Mouse (Mus musculus) CD8-positive naive resting alpha-beta T cell, adult 2 months (primary cell): ENCODE data around the gene 9930104L06Rik.

Experiments used
- DNase-seq, 2 experiments: peaks; one replicate each; pipeline ENCODE4 v3.0.0; 2022; ENCODE audit warnings: low read depth in 2 of 2, low spot score in 2 of 2

The 9930104L06Rik gene

DNA sequence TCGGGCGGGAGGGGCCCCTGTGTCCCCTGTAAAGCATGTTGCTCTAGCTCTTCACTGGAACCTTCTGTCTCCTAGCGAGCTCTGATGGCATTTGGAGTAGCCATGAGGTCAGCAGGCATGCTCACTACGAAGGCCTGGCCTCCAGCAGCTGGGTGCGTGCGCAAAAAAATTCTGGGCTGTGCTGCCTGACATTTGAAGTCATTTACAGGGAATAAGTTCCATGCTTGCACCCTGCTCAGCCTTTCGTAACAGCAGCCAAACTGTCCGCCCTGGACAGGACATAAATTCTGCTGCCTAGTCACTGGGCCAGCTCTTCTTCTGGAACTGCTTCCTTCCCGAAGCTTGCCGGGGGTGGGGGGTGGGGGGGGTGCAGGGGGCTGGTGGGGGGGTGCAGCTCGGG lies 22.2 kb downstream of the 9930104L06Rik start:
- no peak for DNase-seq

DNA sequence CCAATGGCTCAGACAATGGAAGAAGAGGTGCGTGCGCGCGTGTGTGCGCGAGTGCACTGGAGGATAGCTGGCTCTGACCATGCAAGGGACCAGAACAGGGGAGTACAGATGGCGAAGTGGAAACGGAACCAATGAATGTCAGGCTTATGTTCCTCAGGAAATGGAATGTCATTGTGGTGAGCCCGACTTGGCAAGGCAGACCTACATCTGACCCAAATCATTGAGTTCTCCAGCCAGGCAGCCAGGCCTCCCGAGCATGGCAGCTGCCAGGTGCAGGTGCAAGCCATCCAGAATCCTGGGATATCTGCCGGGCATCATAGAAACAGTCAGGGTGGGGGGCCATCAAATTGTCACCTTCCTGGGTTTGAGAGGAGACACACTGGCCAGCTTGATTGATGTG lies 24.1 kb downstream of the 9930104L06Rik start:
- no peak for DNase-seq

- no peak for DNase-seq
Measured at GRCm38 (mm10) chr4:124962576-124962975, 25.7 kb downstream of the 9930104L06Rik start.

DNA sequence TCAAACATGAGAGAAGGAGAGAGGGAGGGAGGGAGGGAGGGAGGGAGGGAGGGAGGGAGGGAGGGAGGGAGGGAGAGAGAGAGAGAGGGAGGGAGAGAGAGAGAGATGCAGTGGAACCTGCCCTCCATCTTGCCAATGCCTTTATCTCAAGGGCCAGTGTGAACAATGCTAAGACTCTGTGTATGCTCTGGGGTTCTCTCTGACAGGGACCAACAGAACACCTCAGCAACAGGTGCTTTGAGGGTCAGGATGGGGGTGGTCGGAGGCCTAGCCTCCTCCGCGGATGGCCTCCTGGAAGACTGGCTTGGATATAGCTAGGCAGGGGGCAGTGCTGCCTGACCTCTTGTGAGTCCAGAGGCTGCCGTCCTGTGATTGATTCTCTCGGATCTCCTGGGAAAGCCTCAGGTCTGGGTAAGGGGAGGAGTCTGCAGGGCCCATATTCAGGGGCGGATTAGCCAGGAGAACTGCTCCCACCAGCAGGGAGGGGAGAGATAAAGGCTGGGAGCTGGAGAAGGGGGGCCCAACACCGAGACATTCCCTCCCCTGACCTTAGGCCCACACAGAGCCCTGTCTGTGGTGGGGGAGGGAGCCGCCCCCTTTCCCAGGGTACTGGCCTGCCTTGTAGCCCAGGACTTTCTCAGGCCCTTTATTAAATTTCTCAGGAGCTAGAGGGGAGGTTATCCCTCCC lies 28.2 kb downstream of the 9930104L06Rik start:
- no peak for DNase-seq

GRCm38 (mm10) chr4:124968711-124969110 lies 31.9 kb downstream of the 9930104L06Rik start:
- DNase-seq = no peak

DNA sequence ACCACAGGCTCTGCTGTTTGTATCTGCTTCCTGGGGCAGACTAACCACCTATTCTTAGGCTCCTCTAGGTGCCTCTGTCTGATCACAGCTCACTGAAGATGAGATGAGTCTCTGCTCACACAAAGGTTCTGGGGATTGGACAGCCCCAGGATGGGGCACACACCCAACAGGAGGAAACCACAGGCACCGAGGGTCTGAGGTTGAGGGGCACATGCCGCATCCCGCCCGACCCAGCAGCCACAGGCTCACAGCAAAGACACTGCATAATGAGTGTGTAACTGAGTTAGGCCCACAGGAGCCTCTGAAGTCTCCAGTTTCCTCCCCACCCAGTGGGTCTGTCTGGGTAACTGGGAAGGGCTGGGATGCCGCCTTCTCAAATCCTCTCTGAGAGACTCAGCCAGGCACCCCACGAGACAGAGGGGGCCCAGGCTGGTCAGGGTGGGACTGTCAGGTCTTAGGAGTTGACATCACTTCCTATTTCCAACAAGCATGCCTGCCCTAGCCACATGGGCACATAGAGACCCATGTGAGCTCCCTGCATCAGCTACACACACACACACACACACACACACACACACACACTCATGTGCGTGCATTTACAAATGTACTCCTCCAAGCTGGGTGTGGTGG lies 32.5 kb downstream of the 9930104L06Rik start:
- DNase-seq = no peak

- DNase-seq = no peak
Measured at GRCm38 (mm10) chr4:124970194-124970593, 33.3 kb downstream of the 9930104L06Rik start.

DNA sequence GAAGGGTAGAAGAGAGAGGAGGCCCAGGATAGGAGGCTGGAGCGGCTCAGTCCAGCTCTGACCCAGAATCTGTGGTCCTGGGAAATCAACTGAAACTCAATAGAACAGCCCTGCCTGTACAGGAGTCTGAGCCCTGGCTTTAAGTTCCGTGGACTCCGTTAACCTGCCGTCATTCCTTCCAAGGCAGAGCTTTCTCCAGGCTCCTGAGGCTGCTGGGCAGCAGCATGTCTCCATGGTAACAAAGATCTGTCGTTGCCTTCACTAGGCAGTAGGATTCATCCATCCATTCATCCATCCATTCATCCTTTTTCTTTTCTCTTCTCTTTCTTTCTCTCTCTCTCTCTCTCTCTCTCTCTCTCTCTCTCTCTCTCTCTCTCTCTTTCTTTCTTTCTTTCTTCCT lies 33.8 kb downstream of the 9930104L06Rik start:
- DNase-seq = no peak

GRCm38 (mm10) chr4:124971094-124971493 lies 34.2 kb downstream of the 9930104L06Rik start:
- no peak for DNase-seq

DNA sequence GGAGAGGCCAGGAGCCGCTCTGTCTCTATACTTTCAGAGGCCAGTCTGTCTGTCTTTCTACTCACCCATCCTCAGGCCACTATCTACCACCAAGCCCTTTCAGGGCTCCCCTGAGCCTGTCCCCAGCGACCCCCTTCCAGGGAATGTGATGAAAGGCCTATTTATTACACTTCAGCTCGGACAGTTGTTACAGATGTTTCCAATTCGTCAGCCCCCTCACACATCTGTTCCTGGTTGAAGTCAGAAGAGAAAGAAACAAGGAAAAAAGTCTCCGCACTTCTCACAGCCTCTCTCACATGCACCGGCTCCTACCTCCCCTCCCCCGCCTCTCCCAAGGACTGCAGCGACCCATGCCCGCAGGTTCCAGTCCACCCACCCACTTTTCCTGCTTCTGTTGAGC lies 35.5 kb downstream of the 9930104L06Rik start:
- DNase-seq = no peak

- no peak for DNase-seq
Measured at GRCm38 (mm10) chr4:124973296-124973695, 36.4 kb downstream of the 9930104L06Rik start.

DNA sequence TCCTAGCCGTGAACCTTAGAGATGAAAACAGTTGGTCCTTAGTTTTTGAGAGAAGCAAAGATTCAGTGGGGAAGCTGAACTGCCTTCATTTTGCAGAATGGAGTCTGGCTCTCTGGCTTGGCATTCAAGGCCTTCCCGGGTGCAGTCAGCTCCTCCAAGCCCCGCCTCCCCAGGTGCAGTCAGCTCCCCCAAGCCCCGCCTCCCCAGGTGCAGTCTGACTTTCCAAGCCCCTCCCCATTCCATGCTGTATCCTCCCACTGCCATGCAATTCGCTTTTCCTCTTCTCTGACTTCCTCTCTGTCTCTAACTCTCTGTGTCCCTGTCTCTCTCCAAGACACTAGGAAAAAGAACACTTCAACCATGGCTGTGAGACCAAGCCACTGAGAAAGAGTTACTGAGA lies 41.4 kb downstream of the 9930104L06Rik start:
- DNase-seq = no peak

- no peak for DNase-seq
Measured at GRCm38 (mm10) chr4:124983893-124984526, 47.2 kb downstream of the 9930104L06Rik start.

DNA sequence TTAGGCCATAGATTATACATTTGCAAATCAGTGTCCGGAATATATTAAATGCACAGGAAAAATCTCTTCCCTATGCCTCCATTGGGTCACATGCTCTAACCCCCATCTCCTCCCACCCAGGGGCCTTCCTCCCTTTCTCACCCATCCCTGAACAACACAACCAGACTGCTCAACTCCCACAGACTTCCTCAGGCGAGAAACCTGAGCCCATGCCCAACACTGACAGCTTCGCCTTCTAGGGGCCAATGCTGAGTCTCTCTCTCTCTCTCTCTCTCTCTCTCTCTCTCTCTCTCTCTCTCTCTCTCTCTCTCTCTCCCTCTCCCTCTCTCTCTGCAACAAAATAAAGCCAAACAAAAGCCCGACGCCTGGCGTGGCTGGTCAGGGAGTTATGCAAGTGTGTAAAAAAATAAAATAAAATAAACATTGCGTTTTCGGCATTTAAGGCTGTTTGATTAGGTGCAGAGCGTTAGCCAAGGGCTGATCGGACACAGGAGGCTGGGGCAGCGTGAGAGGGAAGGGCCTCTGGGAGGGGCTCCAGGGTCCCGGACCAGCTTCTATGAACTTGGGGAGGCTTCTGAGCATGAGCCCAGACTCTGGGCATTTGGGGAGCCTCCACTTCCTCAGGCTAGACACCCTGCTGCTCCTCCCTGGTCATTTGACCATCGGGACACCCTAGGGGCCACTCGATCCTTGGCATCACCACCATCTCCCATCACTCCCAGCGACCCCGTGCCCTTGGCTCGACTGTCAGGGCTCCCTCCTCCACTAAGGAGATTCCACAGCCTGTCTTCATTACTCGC lies 48.2 kb downstream of the 9930104L06Rik start:
- DNase-seq = no peak

DNA sequence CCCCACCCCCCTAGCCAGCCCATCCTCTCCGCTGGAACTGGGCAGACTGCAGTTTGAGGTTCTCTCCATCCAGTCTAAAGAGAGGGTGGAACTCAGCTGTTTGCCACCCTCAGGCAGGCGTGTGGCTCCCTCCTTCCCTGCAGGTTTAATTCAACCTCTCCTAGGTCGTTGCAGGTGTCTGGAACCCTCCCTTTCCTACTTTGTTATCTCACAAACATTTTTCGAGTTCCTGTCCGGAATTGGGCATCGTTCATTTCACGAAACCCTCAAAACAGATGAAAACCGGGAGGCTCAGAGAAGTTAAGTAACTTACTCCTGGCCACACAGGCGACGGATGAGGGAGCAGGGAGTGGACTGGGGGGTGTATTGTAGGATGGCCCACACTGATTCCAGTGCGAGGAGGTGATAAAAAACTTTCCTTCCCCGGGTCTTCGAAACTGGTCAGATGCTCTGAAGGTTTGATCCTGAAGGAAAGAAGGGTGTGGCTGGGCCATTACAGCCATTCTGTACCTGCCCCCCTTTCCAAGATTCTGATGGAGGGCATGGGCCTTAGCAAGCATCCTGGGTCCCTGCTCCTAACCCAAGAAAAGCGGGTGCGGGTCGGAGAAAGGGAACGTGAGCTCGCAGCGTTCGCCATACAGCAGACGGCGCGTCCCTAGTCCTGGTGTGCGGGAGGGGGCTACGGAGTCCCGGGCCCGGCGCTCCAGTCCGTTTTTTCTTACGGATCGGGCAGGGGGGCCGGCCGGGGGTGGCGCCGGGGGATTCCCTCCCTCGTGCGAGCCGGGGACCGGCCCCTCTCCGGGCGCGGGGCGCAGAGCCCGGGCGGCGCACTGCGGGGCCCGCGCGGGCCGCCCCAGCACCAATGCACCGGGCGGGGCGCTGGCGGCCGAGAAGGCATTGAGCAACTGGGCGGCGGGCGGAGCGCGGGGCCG lies 49.1 kb downstream of the 9930104L06Rik start, which contains the start of gene Rspo1:
Rspo1 (plus strand) TSS at position 760 of the 932 bp plus-strand sequence.
- no peak for DNase-seq

DNA sequence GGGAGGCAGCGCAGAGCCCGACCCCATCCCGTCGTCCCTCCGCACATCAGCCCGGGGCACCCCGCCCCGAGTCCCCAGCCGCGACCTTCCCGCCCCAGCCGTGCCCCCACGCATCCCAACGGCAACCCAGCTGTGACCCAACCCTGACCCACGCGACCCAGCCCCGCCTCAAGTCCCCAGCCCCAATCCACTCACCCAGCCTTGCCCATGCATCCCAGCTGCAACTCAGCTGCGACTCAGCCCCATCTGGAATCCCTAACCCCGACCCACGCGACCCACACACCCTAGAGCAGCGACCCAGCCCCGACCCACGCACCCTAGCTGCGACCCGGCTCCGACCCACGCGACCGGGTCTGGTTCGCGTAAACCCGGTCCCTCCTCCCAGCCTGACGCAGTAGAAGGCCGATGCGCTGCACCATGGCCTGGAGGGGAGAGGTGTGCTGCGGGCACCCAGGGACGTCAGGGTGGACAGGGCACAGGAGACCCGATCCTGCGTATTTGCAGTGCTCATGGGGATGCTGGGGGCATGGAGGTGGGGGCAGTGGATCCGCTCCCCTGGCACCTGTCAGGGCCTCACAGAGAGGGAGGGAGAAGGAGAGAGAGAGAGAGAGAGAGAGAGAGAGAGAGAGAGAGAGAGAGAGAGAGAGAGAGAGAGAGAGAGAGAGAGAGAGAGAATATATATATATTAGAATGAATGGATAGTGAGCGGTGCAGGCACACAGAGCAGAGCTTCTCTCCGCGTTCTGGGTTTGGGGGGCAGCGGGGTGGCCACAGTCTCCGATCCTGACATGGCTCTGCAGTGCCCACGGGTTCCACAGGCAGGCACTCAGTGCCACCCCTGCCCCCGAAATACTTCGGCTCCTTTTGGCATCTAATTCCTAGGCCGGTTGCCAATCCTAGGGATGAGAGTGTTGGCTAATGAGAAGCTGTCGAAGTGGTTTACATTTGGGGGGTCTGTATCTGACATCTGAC lies 50.2 kb downstream of the 9930104L06Rik start:
- DNase-seq = no peak

DNA sequence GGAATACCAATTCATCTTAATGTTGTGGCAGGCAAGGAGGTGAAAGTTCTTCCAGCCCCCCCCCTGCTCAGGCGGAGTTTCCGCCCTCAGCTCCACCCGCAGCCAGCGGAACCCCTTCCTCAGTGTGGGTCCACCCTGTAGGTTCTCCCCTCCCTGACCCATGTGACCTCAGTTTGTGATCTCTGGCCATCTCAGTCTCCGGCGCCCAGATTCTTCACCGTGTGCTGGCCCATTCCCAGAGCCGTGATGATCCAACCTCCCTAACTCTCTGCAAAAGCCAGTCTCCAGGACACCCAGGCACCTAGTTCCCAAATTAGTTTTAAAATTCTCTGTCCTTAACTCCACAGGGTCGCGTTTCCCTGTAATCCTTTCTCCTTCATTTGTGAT lies 50.9 kb downstream of the 9930104L06Rik start:
- DNase-seq = no peak

- no peak for DNase-seq
Measured at GRCm38 (mm10) chr4:124988382-124988781, 51.5 kb downstream of the 9930104L06Rik start.

- no peak for DNase-seq
Measured at GRCm38 (mm10) chr4:124989787-124990253, 53.0 kb downstream of the 9930104L06Rik start.
